Mouse (Mus musculus): ENCODE data around the gene Ctsl.

The Ctsl gene

DNA sequence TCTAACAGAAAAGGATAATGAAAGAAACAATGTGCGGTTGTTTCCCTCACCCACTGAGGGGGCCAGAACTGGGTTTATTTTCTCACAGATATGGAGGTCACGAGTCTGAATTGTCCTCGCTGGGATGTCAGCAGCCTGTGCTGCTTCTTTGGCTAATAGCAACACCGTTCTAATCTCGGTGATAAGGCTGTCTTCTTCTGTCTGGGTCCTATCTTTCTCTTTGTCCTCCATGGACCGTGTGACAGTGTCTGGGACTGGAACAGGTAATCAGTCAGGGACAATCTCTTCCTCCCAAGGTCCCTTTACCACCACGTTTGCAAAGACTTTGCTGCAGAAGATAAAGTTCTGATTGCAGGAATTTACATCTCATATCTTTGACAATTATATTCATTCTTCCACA, 4.5 kb upstream of the Ctsl start:
- no peak for DNase-seq (ENCODE audit: low read depth, low spot score)

DNA sequence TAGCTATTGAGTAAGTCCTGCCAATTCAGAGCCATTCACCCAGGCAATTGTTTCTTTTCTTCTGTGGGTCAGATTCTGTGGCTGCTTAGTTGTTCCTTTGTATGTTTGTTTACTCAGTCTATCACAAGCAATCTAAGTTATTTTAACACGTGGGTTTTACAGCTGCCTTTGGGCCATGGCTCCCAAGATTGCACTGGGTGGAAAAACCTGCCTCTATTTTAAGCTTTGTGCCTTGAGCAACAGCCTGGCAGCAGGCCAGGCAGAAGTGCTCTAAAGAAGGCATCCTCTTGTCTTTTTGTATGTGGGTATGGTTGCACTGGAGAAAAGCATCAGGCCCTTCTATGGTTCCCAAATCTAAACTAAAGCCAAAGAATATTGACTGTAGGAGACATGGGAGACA, 3.0 kb upstream of the Ctsl start:
- no peak for DNase-seq (ENCODE audit: low read depth, low spot score)

DNA sequence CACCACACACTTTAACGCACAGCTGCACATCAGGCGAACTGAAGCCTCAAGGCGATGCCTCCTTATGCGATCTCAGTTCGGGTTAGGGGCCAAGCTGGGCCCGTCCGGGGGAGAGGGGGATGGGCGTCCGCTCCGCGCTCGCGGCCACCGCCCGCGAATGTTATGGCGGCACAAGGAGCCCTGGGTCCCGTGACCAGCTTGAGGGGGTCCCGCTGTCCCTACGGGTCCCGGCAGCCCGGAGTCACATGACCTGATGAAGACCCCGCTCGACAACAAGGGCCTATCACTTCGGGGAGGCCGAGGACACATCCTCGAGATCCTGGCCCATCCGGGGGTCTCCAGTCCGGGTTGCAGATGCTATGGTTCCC, 901 bp downstream of the Ctsl start:
- no peak for DNase-seq (ENCODE audit: low read depth, low spot score)

DNA sequence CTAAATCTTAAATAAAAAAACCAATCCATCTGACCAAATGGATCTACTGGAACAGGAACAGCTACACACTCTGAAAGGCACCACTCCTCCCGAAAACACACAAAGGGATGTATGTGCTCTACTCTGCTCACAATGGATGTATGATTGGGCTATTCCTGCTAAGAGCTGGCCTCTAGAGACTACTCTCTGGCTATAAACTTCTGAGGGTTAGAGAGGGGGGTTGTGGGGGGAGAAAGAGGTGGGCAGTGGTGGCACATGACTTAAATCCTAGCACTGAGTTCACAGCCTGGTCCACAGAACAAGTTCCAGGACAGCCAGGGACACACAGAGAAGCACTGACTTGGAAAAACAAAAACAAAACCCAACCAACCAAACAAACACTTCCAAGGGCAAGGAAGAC, 2.1 kb downstream of the Ctsl start:
- no peak for DNase-seq (ENCODE audit: low read depth, low spot score)

DNA sequence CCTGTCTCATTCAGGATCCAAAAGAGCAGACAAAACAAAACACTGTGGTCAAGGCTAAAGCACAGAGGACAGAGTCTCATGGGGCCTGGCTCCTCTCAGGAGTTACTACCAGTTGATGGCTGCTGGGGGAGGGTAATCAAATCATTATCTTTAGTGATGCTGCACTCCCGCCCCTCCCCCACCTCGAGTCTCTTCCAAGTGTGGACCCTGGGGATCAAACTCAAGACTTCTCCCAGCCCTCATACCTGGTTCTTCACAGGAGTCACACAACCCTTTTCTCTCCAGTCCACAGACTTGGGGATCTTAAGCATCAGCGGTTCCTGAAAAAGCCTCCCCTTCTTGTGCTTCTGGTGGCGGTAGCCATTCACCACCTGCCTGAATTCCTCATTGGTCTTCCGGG, 3.1 kb downstream of the Ctsl start:
- no peak for DNase-seq (ENCODE audit: low read depth, low spot score)

DNA sequence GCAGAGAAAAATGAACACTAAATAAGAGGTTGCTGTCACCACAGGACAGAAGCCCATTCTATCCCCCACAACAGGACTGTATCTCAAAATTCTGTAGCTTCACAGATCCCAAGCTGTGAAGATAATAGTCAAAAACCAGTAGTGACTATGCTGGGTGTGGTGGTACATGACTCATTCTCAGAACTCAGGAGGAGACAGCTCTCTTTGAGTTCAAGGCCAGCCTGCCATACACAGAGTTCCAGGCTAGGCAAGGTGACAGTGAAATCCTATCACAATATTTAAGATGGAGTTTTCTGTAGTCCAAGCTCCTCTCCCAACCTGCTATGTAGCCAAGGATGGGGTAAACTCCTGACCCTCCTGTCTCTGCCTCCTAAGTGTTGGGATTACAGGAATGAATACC, 5.4 kb downstream of the Ctsl start:
- no peak for DNase-seq (ENCODE audit: low read depth, low spot score)

DNA sequence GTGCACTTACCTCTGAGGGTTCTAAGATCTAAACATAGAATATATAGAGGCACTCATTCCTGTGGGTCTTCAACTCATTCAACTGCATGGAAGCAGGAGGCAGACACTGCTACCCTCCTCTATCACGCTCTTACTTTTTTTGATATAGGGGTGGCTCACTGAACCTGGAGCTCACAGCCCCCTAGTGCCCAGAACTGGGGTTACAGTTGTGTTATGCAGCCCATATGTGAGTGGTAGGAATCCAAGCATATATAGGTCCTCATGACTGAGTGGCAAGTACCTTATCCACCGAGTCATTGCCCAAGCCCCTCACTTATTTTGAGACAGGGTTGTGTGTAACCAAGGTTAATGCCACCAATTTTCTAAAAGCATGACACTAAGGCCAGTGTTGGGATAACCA, 6.4 kb downstream of the Ctsl start:
- no peak for DNase-seq (ENCODE audit: low read depth, low spot score)

DNA sequence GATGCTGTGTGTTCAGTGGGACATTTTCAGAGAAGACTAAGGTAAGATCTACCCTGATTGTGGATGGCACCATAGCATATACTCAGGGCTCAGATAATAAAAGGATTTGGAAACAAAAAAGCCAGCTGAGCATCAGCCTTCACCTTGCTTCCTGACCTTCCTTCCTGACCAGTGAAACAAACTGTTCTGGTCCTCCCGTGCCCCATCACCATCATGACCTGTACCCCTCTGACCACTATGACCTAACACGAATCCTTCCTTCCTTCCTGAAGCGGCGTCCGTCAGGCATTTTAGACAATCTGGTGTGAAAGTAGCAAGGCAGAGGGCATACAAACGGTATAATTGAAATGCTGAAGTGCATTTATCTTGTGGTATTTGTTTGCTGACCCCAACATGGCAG, 8.6 kb downstream of the Ctsl start:
- no peak for DNase-seq (ENCODE audit: low read depth, low spot score)

DNA sequence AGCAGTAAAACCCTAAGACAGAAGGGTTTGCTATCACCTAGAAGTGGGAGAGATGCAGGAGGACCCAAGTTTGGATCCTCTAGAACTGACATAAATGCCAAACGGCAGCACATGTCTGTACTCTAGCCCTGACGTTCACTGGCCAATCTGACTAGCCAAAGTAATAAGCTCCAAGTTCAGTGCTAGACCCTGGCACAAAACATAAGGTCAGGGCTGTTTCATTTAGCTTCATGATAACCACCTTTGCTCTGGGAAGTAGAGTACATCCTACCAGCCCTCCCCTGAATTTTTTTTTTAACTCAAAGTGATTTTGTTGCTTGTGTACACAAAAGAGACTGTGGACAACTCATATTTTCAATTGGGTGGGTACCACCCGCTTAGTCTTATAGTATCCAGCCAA, 9.7 kb downstream of the Ctsl start:
- no peak for DNase-seq (ENCODE audit: low read depth, low spot score)

DNA sequence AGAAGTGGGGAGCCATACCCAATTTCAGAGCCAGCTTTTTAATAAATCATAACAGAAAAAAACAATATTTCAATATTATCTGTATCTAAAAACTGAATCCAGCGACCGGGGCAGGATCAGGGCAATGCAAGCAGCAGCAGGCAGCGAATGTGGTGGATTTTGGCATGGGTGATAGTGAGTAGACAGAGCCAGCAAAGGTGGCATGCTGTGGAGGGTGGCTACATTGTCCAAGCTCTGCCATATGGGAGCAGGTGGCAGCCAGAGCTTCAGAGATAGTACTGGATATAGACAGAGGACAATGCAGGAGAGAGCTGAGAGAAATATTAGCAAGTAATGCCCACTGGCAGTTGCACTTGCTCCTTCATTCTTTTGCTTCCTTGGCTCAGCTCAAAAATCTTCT, 11.0 kb downstream of the Ctsl start:
- DNase-seq (ENCODE audit: low read depth, low spot score) = no peak

DNA sequence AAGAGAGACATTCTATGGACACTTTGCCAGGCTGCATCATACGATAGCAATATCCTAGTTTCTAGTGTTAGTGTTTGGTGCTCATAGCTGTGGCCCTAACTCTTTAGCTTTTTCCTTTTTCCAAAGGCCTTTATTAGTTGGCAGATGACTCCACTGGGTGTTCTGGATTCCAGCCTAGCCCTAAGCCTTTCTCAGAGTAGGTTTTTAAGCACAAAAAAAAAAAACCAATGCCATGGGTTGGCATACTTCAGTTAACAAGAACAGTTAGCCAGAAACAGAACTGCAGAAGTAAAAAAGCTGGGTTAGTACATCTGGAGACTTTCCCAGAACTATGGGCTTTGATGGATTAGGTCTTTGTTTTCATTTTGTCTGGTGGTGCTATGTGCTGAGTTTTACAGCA, 12.2 kb downstream of the Ctsl start:
- no peak for DNase-seq (ENCODE audit: low read depth, low spot score)

DNA sequence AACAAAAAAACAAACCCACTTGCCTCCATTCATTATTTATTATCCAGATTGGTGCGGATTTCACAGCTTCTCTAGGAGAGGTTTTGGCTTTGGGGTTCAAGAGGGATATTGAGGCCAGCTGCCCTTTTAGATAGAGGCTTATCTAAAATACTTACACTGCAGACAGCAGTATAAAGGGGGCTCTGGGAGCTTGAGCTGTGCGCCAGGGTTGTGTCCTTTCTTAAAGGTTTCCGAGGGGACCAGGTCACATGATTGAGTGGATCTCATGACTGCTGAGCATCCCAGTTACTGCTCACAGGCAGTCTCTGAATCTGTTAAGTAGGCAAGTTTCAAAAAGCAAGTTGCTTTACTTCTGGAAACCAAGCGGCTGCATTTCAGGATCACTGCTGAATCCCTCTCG, 13.3 kb downstream of the Ctsl start:
- no peak for DNase-seq (ENCODE audit: low read depth, low spot score)

DNA sequence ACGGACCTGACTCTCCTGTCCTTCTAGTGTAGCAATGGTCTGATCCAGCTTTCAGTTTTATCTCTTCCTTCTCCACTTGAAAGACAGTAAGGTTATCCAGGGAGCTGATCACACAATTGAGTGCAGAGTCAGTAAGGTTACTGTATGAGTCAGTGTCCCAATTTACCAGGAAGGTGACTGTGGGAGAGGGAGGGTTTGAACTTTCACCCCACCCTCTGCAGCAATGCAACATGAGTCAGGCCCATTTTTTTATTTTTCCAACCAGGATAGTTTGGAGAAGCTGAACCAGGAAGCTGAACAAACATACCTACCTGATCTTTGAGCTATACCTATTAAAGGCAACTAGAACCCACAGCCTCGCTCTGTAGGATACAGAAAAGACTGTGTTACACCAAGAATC, 21.2 kb downstream of the Ctsl start:
- no peak for DNase-seq (ENCODE audit: low read depth, low spot score)

DNA sequence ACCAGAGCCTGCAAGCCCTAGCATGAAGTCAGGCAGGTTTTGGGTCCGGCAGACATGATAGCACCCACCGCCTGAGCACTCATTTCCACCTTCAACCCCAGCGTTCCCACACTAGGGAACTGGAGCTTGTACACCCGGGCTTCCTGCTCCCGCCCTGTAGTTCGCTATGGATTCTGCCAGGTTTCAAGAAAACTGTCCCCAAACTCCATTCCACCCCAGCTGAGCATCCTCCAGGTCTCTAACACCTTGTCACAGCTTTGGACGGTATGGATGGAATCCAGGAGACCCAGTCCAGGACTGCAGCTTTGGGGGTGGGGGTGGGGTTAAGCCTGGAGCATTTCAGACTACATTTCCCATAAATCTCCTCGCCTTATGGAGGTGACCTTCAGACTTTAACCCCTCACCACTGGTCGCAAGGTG, 26.6 kb downstream of the Ctsl start:
- no peak for DNase-seq (ENCODE audit: low read depth, low spot score)

DNA sequence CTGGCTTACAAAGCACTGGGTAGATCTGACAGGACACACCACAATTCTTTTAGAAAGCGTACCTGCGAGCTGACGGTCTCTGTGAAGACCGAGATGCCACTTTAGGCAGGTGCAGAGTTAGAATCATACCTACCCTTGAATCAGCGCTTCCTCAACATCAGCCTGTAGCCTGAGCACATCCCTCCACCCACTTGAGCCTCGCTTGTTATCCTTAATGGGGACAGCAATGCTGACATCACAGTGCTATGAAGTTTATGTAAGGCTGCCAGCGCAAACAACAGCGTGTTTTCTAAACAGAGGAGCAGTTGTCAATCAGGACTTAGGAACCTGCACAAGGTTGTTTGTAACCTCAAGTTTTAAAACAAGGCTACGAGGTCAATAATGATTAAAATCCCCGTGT, 27.1 kb downstream of the Ctsl start:
- DNase-seq (ENCODE audit: low read depth, low spot score) = no peak

DNA sequence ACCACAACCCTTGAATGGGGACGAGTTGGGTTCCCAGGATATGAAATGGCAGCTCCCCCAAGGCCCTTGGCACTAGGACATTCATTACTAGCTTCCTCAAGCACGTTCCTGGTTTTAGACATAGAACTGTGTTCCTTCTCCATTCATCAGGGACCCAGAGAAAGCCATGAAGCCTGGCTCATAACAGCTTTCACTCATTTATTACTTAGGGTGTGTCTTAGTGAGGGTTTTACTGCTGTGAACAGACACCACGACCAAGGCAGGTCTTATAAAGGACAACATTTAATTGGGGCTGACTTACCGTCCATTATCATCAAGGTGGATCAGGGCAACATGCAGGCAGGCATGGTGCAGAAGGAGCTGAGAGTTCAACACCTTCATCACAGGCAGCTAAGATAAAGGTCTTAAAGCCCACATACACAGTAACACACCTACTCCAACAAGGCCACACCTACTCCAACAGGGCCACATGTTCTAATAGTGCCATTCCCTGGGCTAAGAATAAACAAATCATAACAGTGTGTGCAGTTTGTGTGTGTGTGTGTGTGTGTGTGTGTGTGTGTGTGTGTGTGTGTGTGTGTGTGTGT, 35.1 kb downstream of the Ctsl start:
- no peak for DNase-seq (ENCODE audit: low read depth, low spot score)

DNA sequence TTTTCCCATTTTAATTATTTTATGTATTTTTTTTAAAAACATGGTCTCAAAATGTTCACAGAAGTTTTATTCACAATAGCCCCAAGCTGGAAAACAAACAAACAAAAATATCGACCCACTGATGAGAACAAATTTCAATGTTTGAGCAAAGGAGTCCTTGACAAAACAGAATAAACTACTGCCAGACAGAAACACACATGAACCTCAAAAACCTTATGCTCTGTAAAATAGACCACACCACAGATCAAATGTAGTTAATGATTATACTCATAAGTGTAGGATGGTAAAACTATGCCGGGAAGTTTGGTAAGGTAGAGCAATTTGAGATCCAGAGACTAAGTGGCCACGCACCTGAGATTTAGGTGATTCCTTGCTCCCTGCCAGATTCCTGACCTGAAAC, 37.6 kb downstream of the Ctsl start:
- DNase-seq (ENCODE audit: low read depth, low spot score) = no peak

DNA sequence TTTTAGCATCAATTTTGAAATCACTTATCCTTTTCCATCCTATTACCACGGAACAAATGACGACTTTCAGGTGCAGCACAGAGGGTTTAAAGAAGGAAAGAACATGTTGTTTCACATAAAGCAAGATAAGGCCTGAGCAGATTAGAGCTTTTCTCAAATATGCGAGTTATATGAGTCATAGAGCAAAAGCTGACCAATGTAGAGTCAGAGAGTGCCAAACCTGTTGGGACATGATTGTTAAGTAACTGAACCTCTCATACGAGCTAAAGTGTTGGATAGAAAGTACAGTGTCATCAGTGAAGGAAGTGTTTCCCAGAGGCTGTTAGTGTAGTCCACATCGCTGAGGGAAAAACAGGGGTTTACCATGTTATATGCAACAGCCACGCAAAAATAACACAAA, 38.4 kb downstream of the Ctsl start:
- DNase-seq (ENCODE audit: low read depth, low spot score) = no peak

DNA sequence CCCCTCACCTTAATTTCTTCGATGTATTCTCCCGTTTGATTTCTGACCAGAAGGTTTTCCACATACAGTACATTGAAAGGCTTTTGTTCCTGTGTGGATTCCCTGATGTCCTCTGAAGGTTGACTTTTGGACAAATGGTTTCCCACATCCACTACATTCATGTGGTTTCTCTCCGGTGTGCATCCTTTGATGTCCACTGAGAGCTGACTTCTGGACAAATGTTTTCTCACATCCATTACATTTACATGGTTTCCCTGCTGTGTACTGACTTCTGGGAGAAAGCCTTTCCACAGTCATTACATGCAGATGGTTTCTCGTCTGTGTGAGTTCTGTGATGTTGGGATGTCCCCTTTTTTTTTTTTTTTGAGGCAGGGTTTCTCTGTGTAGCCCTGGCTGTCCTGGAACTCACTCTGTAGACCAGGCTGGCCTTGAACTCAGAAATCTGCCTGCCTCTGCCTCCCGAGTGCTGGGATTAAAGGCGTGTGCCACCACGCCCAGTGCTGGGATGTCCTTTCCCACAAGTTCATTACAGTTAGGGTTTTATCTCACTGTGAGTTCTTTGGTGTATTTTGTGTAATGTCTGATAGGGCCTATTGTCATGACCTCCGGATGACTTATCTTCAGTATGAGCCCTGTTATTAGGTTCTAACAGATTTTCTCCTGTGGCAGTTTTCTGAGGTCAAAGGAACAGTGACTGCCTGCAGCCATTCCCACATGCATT, 48.0 kb downstream of the Ctsl start:
- no peak for DNase-seq (ENCODE audit: low read depth, low spot score)

DNA sequence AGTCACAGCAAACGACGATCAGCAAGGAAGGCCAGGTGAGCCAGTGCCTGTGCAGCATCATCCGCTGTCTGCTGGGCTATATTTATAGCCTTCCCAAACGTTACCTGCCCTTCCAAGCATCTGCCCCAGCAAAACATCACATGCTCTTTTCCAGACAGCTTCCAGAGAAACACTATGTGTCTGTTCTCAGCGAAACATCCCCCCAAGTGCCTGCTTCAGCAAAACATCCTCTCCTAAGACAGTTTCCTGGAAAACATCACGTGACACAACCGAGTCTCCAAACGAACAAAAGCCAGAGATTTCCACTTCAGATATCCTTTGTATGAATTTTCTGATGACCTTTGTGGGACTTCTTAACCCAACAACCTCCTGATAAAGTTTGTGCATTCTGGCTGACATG, 50.4 kb downstream of the Ctsl start:
- DNase-seq (ENCODE audit: low read depth, low spot score) = no peak

DNA sequence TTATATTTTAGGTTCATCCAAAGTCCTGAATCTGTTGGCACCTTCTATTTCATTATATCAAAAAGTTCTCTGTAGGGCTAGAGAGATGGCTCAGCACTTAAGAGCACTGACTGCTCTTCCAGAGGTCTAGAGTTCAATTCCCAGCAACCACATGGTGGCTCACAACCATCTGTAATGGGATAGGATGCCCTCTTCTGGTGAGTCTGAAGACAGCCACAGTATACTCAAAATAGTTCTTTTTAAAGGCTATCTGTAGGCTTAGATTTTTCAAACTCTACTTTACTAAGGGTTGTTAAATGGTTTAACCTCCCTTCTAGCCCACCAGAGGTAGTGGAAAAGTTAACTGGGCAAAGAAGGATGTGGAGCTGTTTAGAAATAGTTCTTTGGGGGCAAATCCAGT, 50.9 kb downstream of the Ctsl start:
- DNase-seq (ENCODE audit: low read depth, low spot score) = no peak

DNA sequence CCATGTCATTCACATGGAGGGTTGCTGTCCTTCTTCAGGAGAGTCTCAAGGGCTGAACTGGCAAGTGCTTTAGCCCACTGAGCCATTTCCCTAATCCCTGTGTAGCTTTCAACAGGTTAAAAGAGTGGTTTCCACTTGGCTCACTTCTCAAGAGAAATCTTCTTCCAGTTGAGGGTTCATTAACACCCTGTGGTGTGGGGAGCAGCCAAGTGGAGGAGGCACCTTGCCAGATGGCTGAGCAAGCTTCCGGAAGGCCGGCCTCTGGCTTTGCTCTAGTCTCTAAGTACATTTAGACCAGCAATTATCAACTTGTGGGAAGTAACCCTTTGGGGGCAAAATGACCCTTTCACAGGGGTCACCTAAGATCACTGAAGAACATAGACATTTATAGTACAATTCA, 52.3 kb downstream of the Ctsl start:
- DNase-seq (ENCODE audit: low read depth, low spot score) = no peak

DNA sequence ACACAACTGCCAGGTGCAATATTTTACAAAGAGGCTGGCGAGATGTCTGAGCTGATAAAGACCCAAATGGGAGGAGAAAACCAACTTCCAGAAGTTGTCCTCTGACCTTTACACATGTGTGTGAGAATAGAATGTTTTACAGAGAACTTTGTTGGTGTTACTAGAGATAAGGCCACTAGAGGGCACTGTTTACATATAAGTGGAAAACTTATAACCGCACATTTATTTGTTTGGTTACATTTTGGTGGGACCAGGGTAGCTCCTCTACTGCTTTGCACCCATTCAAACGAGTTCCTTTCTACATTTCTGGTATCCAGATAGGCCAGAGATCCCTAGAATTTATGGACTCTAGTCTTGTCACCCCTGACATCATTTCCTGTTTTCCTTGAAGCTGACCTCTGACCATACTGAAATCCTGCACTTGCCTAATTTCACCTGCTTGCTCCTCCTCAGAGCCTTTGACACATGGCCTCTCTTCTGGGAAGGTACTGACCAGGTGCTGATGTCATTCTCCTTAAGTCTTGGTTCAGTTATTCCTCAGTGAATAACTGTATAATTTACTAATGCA, 55.1 kb downstream of the Ctsl start:
- DNase-seq (ENCODE audit: low read depth, low spot score) = peak; percentile 62

DNA sequence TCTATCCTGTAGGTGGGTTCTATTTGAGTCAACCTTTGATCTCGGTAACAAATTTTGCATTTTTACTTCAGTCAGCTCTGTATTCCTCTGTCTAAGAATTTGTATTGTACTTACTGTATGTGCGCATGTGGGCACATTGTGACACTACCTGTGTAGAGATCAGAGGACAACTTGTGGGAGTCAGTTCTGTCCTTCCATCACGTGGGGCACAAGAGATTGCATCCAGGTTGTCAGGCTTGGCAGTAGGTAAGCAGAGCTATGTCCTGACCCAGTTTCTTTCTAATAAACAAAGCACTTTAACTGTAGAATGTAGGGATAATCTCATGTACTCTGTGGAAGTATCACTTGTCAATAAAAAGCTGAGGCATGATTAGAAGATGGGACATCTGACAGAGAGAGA, 56.6 kb downstream of the Ctsl start:
- no peak for DNase-seq (ENCODE audit: low read depth, low spot score)

Measured in embryo, embryonic 11.5 days (tissue).